Mouse (Mus musculus) kidney, adult 8-10 months (tissue): ENCODE results near the gene Hspbp1.

Experiments
- DNase-seq, 2 experiments: peaks; one replicate each; pipeline ENCODE4 v3.0.0; 2022

Gene Hspbp1

DNA sequence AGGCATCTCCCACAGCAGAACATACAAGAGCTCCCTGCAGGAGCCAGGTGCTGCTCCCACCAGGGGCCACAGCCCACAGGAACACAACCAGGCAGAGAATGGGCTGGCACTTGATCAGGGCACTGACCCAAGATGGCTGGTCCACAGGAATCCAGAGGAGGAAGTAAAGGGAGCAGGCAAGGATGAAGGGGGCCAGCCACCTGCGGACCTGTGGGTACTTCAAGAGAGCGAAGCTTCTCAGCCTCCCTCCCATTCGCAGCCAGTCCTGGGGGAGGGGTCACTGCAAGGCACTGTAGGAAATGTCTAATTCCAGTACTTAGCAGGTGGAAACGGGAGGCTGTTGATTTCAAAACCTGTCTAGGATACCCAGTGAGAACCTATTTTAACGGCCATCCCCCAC is 55.3 kb downstream of the Hspbp1 start:
- DNase-seq, result peak in 1 of 2 experiments; percentile 15

DNA sequence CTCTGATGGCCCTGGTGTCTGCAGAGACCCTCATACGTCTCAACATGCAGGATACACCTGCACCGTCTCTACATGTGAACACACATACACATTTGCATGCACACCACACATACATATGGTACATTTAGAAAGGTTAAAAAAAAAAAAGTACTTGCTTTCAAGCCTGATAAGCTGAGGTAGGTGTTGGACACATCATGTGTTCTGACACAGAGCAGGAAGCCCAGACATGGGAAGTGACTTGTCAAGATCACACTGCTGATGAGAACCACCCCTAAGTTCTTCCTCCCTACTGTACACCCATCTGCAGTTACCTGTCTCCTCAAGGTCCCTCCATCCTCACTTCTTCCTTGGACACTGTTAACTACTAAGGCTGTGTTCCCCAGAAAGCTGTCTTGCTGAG is 58.9 kb downstream of the Hspbp1 start:
- no peak for DNase-seq

DNA sequence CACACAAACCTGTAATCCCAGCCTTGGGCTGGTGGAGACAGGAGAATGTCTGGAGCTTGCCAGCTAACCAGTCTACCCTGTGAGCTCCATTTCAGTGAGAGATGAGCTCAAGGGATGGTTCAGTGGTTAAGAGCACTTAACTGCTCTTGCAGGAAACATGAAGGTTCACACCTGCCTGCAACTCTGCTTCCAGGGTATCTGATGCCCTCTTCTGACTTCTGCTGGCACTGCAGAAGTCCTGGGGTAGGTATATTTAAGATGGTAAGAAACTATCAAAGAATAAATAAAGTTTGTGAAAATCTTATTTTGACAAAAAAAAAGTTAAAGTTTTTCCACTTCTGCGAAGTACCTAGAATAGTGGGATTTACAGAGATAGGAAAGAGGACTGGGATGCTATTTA is 60.5 kb downstream of the Hspbp1 start:
- peak in 1 of 2 experiments; percentile 30 for DNase-seq

DNA sequence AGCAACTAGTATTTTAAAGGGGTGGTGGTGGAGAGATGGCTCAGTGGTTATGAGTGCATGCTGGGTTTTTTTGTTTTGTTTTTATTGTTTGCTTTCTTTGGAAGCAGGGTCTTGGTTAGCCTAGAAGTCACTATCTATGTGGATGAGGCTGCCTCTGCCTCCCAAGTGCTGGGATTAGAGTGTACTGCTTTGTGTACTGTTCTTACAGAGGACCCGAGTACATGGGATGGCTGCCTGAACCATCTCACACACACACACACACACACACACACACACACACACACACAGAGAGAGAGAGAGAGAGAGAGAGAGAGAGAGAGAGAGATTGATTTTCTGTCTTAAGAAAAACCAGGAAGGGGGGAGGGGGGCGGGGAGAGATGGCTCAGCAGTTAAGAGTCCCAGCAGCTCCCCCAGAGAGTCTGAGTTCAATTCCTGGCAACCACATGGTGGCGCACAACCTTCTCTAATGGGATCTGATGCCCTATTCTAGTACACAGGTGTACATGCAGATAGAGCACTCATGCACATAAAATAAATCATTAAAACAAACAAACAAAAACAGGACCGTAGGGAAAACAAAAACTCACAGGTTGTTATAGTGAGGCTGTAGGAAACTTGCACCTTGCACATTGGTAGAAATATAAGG is 61.2 kb downstream of the Hspbp1 start:
- DNase-seq, result peak; percentile 31 to 67

DNA sequence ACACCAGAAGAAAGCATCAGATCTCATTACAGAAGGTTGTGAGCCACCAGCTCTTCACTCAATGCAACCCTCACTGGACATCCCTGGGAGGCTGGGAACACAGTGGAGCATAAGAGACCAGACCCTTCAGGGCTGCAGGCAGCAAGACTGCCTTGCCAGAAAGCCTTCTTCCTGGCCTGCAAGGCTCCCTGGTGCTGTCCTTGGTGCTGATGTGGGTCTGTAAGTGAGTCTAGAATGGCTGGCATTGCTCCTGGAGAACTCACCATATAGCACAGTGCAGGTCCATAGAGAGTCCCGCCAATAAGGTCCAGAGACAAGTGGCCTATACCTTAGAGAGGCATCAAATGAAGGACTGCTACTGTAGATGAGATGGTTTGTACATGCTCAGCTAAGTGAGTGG is 64.9 kb downstream of the Hspbp1 start:
- peak in 1 of 2 experiments; percentile 30 for DNase-seq

DNA sequence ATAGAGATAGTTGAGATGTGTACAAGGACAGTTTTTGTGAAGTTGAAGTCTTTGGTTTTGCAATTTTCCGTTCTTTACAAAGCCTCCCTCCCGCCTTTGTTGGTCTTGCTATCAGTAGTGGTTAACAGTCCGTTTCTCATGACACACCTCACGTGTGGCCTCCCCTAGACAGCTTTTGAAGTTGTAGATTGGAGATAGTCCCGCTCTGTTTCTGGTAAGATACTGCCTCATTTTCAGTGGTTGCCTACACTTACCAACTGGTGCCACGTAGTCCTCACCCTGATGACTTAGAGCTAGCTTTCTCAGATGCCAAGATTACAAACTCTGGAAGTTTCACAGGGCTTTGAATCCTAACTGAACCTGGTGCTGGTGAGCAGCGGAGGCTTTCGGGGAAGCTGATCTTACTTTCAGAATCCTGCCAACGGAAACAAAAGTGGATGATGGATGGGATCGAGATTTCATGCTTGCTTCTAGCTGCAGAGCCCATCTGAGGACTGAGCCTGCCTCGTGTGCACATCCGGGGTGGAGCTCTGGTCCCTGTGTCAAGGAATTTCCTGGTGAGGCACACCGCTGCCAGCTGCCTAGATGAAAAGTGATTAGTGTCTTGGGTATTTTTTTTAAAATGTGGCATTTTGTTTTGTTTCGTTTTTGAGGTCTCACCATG is 71.0 kb downstream of the Hspbp1 start:
- peak; percentile 20 to 30 for DNase-seq

DNA sequence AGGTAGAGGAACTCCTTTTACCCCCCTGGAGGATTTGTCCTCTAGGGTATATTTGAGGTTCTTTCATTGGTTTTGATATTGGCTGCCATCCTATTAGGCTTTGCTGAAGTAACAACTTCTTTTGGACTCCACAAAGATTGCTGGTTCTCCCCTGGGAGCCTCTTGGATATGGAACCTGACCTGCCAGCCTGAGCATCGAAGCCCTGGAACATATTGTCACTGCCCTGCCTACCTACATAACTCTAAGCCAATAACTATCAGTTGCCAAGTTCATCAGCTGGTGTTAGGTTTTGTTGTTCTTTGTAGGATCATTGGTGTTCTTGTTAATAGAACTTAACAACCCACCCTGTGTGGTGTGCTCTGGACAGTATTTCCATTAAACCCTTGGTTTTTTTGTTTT is 71.9 kb downstream of the Hspbp1 start:
- DNase-seq, result no peak

DNA sequence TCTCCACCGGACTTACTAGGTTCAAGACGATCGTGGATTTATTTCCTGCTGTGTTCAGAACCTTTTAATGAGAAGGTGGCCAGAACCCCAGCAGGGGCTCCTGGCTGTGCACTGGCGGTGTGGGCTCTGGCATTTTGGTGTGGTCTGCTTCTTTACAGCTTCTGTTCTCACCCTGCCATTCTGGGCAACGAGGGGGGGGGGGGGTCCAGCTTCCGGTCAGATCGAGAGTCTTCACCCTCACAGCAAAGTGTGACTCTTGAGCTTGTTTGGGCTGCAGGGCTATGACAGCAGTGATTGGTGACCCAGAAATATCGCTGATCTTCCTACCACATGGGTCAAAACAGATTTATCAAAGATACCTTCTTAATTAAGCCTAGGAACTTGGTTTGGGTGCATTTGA is 72.5 kb downstream of the Hspbp1 start:
- no peak for DNase-seq

DNA sequence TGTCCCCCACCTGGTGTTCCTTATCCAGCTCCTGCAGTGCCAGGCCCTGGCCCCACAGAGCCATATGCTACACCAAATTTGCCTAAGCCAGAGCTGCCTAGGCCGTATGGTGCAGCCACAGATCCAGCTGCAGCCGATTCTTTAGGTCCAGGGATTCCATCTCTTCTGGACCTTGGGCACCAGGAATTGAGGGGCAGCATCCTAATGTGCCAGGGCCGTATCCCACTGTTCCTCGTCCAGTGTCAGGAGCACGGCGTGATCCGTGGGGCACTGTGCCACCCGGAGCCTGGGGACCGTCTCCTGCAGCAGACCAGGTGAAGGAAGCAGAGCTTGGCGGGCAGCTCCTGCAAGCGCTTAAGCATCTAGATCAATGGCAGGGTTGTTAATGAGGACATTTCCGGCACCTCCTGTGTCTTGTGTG is 72.9 kb downstream of the Hspbp1 start:
- DNase-seq, result no peak

DNA sequence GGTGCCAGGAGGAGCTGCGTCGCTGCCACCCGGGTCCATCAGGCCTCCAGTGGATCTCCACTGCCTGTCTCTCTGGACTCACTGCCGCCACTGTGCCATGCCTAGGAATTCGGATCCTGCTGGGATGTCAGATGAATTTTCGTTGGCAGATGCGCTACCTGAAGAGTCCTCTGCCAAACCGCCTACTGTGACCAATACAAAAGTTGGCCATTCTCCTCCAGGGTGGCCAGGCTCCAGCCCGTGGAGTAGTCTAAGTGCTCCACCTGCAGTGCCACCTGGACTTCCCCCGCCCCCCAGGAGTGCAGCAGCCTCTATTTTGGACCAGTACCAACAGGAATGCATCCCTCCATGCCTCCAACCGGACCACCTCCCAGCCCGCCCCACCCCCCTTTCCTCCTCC is 73.4 kb downstream of the Hspbp1 start:
- no peak for DNase-seq
